Mouse (Mus musculus): Measurements from ENCODE around the gene Pced1a.

Gene Pced1a

GRCm38 (mm10) chr2:130424126-130424853 lies at the start of gene Pced1a, which contains the start of gene Vps16:
Pced1a (minus strand) TSS chr2:130424701.
Vps16 (plus strand) TSS chr2:130424339.
- DNase-seq: peak; percentile 94

- no peak for DNase-seq
These were observed 48.5 kb upstream of the Pced1a start for GRCm38 (mm10) chr2:130472908-130473510.

GRCm38 (mm10) chr2:130469935-130470334 lies 45.4 kb upstream of the Pced1a start:
- DNase-seq: no peak

GRCm38 (mm10) chr2:130469366-130469765 lies 44.9 kb upstream of the Pced1a start:
- DNase-seq: no peak

- no peak for DNase-seq
These were observed 41.9 kb upstream of the Pced1a start for GRCm38 (mm10) chr2:130466438-130466837.

GRCm38 (mm10) chr2:130461287-130462071 lies 37.0 kb upstream of the Pced1a start:
- no peak for DNase-seq

- DNase-seq: no peak
These were observed 35.1 kb upstream of the Pced1a start for GRCm38 (mm10) chr2:130459576-130459975.

GRCm38 (mm10) chr2:130457871-130458270 lies 33.4 kb upstream of the Pced1a start:
- DNase-seq: no peak

- DNase-seq: peak; percentile 24
These were observed 30.4 kb upstream of the Pced1a start for GRCm38 (mm10) chr2:130454748-130455370.

- no peak for DNase-seq
These were observed 28.9 kb upstream of the Pced1a start for GRCm38 (mm10) chr2:130453421-130453820.

- DNase-seq: no peak
These were observed 27.8 kb upstream of the Pced1a start for GRCm38 (mm10) chr2:130452266-130452665.

GRCm38 (mm10) chr2:130451727-130452090 lies 27.2 kb upstream of the Pced1a start:
- DNase-seq: no peak

GRCm38 (mm10) chr2:130451086-130451726 lies 26.7 kb upstream of the Pced1a start:
- DNase-seq: no peak

- DNase-seq: peak; percentile 69
These were observed 25.9 kb upstream of the Pced1a start for GRCm38 (mm10) chr2:130450434-130450796.

GRCm38 (mm10) chr2:130449794-130450433 lies 25.4 kb upstream of the Pced1a start, which contains the start of gene Ptpra:
Ptpra (plus strand) TSS chr2:130450278.
- peak; percentile 91 for DNase-seq

- no peak for DNase-seq
These were observed 24.7 kb upstream of the Pced1a start for GRCm38 (mm10) chr2:130449021-130449793.

- no peak for DNase-seq
These were observed 23.9 kb upstream of the Pced1a start for GRCm38 (mm10) chr2:130448449-130448848.

- DNase-seq: no peak
These were observed 17.7 kb upstream of the Pced1a start for GRCm38 (mm10) chr2:130442162-130442561.

- no peak for DNase-seq
These were observed 15.5 kb upstream of the Pced1a start for GRCm38 (mm10) chr2:130439840-130440480.

- no peak for DNase-seq
These were observed 14.4 kb upstream of the Pced1a start for GRCm38 (mm10) chr2:130438861-130439260.

- DNase-seq: no peak
These were observed 12.3 kb upstream of the Pced1a start for GRCm38 (mm10) chr2:130436769-130437168.

All from lung, postnatal 36 days (tissue).